Mouse (Mus musculus) brown adipose tissue, adult 24 weeks (tissue): ENCODE measurements around the gene Arsk. TPM values are rescaled to one million over a fixed set of nuclear protein-coding genes. Genes with fewer than 3 reads are reported as not detected.

Source experiments
- polyA plus RNA-seq: library from polyadenylated mRNA; stranded (reverse); fragments of >200 nt; gene quantifications from 2 replicates; pipeline ENCODE4 v1.2.4, GENCODE M21; 2012; ENCODE audit not compliant: missing spikeins, insufficient read depth, insufficient read length

The Arsk gene
- polyA plus RNA-seq, 1 experiment, result 9.4 TPM

Other genes with a start within 250 kb of the Arsk start
- gene Rhobtb3, start 154.7 kb downstream of the Arsk start, polyA plus RNA-seq, result 3.6 and 6.9 TPM in 2 replicates
- gene Spata9, start 131.5 kb downstream of the Arsk start, polyA plus RNA-seq, result not detected in 2 replicates
- 46.9 and 79.7 TPM in 2 replicates for gene Rfesd, start 79.9 kb downstream of the Arsk start, polyA plus RNA-seq
- gene Gpr150, start 41.7 kb downstream of the Arsk start, polyA plus RNA-seq, result not detected in 2 replicates
- 12.5 and 18.6 TPM in 2 replicates for gene Ttc37, start 74 bp upstream of the Arsk start, polyA plus RNA-seq
- not detected in 2 replicates for gene Fam81b, start 206.4 kb upstream of the Arsk start, polyA plus RNA-seq